Mouse (Mus musculus) kidney, adult 10 weeks (tissue): Measurements from ENCODE around the gene Gm4181. TPM values are rescaled to one million over a fixed set of nuclear protein-coding genes. Genes with fewer than 3 reads are reported as not detected.

ENCODE experiments used
- polyA plus RNA-seq: library from polyadenylated mRNA; stranded (reverse); fragments of 350-450 nt; fragmentation: Illumina TruSeq; extraction: RNeasy Lipid Tissue Mini Kit (QIAGEN cat#74804); gene quantifications from one replicate; pipeline ENCODE4 v1.2.3, GENCODE M21; 2014; ENCODE audit warnings: low read depth, low replicate concordance

Gene Gm4181
- not detected for polyA plus RNA-seq

DNA sequence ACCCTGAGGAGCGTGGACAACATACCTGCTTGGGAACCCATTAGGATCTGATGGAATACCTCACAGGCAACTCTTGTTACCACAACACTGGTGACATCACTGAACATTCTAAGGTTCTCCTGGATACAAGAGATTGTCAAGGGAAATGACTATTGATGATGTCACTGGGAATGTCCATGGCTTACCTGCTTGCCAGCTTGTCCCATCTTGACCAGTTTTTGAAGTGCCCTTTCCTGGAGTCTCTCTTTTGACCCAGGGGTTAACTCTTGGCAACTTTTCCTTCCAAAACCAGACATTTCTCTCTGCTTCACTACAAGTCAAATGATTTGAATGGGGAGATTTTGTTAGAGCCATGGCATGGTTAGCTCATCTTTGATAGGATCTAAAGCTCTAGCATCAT, at the start of gene Gm4181:
TSS of gene Gm4181 (minus strand) at position 101 of the 400 bp plus-strand sequence.

DNA sequence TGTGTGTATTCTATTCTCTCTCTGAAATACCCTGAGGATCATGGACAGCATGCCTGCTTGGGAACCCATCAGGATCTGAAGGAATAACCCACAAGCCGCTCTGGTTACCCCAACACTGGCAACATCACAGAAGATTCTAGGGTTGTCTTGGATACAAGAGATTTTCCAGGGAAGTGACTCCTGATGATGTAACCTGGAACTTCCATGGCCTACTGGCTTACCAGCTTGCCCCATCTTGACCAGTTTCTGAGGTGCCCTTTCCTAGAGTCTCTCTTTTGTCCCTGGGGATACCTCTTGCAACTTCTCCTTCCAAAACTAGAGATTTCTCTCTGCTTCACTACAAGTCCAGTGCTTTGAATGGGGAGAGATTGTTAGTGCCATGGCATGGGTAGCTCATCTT, 24.3 kb downstream of the Gm4181 start, which contains the start of gene Gm17078:
TSS of gene Gm17078 (minus strand) at position 101 of the 400 bp plus-strand sequence.

DNA sequence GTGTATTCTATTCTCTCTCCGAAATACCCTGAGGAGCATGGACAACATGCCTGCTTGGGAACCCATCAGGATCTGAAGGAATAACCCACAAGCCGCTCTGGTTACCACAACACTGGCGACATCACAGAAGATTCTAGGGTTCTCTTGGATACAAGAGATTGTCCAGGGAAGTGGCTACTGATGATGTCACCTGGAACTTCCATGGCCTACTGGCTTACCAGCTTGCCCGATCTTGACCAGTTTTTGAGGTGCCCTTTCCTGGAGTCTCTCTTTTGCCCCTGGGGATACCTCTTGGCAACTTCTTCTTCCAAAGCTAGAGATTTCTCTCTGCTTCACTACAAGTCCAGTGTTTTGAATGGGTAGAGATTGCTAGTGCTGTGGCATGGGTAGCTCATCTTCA, 43.4 kb downstream of the Gm4181 start, which contains the start of gene Gm17174:
TSS of gene Gm17174 (minus strand) at position 101 of the 400 bp plus-strand sequence.

Other genes with a start within 250 kb of the Gm4181 start
- not detected for gene Vmn2r88, start 224.8 kb downstream of the Gm4181 start, polyA plus RNA-seq
- not detected for gene Vmn2r89, start 183.8 kb downstream of the Gm4181 start, polyA plus RNA-seq
- not detected for gene Gm5622, start 82.9 kb downstream of the Gm4181 start, polyA plus RNA-seq
- not detected for gene Gm17175, start 61.6 kb downstream of the Gm4181 start, polyA plus RNA-seq
- gene Gm17174, start 43.5 kb downstream of the Gm4181 start, polyA plus RNA-seq: not detected
- gene Gm17078, start 24.4 kb downstream of the Gm4181 start, polyA plus RNA-seq: not detected
- gene Gm17079, start 59.8 kb upstream of the Gm4181 start, polyA plus RNA-seq: not detected
- gene Gm5800, start 81.5 kb upstream of the Gm4181 start, polyA plus RNA-seq: not detected
- not detected for gene Ang4, start 137.9 kb upstream of the Gm4181 start, polyA plus RNA-seq
- not detected for gene AY358078, start 164.4 kb upstream of the Gm4181 start, polyA plus RNA-seq
- gene Ear6, start 218.0 kb upstream of the Gm4181 start, polyA plus RNA-seq: not detected
- 1.9 TPM for gene Mettl17, start 249.2 kb upstream of the Gm4181 start, polyA plus RNA-seq